Mouse (Mus musculus): ENCODE results near the gene Eif2ak1.

DNA sequence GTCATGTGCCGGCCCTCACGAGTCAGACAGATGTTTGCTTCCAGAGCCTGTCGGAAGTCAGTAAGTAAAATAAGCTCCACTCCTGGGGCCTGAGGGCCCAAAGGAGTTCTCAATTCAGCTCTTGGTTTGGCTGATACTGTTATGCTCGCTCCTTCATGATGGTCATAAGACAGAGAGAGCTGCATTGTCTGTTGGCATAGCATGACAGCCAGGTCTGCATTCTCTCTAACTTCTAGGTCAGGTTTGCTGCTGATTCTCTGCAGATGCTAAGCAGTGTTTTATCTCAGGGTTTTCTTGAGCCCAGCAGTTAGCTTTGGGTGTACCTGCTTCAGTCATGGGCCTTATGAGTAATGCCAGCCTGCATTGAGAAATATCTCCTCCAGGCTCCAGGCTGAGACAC lies 111.7 kb downstream of the Eif2ak1 start:
- TF ChIP-seq CTCF (IDR thresholded peaks at IDR 0.05; ENCODE audit: control insufficient read depth, insufficient read depth, insufficient read length) (no peak), USF1 (IDR thresholded peaks at IDR 0.05; ENCODE audit: low read depth) (no peak), CEBPB (IDR thresholded peaks at IDR 0.05; ENCODE audit: low read depth) (no peak), MYOG (IDR thresholded peaks at IDR 0.05; ENCODE audit: control insufficient read depth, extremely low read depth, insufficient read length) (no peak), MAX (IDR thresholded peaks at IDR 0.05) (no peak), FOSL1 (IDR thresholded peaks at IDR 0.05; ENCODE audit: insufficient read depth, low read length, poor library complexity, severe bottlenecking) (no peak), MYOD1 (IDR thresholded peaks at IDR 0.05; ENCODE audit: control insufficient read depth, insufficient read length, low read depth) (no peak)

Data from C2C12 (cell line).